In the genomic region with DNA sequence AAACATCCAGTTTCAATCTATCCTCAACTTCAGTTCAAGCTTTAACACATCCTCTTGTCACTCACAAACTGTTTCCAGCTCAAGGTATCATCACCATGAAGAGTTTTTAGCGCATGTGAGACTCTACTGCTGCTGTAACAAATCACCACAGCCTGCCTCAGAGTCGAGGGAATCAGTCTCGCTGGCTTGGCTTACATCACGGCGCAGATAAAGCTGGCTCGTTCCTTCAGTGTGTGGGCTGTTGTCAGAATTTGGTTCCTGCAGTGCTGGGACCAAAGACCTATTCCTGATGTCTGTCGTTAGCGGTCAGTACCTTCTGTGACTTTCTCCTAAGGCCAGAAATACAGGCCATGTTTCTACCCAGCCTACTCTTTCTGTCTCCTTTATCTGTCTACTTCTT, we compare ENCODE assay signal across 15 mouse cellular contexts. TPM values are rescaled to one million over a fixed set of nuclear protein-coding genes. Genes with fewer than 3 reads are reported as not detected.
"Had no signal": no experiment of that assay in that cellular context is flagged by ENCODE, and none has a peak within 500 bp of the region (broad histone marks: within the 10 kb centered on the region; RNA-seq: fewer than 3 reads in every experiment).

No protein-coding gene starts in this region.

- DNase-seq: retina, postnatal 1 day; right cerebral cortex, postnatal 14 days; right cerebral cortex, postnatal 4 days; spleen, adult 18-20 months; thymus, adult 18-20 months; thymus, adult 2 months; thymus, postnatal 14 days; thymus, postnatal 25 days; thymus, postnatal 4 days had no signal

- H3K27ac ChIP-seq: neural tube, embryonic 12.5 days; neural tube, embryonic 13.5 days; neural tube, embryonic 15.5 days; stomach, embryonic 15.5 days; stomach, postnatal 0 days had no signal

- H3K4me3 ChIP-seq: neural tube, embryonic 12.5 days; neural tube, embryonic 13.5 days; neural tube, embryonic 15.5 days; stomach, embryonic 15.5 days had no signal

RNA-seq across cellular contexts. Expression of a gene that starts 49.4 kb away (rescaled TPM):
- total RNA-seq: neutrophil, adult 5-6 weeks had no signal
